Mouse (Mus musculus): ENCODE results near the gene Klhl35. TPM values are rescaled to one million over a fixed set of nuclear protein-coding genes. Genes with fewer than 3 reads are reported as not detected.

Gene Klhl35
- polyA plus RNA-seq (2014; fragmentation: Illumina TruSeq; extraction: RNeasy Lipid Tissue Mini Kit (QIAGEN cat#74804); ENCODE audit: low read depth, low replicate concordance) = not detected

DNA sequence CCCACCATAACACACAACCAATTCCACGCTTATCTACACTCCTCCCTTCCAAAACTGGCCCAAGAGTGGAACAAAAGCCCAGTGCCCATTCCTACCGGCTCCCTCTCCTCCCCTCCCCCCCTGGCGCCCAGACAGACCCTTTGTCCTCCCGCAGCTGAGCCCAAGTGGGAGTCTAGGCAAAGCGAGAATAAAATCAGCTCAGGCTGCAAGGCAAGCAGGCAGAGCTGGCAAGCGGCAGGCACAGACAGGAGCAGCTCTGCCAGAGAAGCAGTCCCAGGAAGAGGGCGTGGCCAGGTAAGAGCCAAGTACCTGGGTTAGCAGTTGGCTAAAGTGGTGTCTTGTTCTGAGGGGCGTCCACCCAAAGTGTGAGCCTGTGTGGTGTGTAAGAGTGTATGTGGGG is at the start of gene Klhl35:
TSS of gene Klhl35 (plus strand) at position 194 of the 400 bp plus-strand sequence.

DNA sequence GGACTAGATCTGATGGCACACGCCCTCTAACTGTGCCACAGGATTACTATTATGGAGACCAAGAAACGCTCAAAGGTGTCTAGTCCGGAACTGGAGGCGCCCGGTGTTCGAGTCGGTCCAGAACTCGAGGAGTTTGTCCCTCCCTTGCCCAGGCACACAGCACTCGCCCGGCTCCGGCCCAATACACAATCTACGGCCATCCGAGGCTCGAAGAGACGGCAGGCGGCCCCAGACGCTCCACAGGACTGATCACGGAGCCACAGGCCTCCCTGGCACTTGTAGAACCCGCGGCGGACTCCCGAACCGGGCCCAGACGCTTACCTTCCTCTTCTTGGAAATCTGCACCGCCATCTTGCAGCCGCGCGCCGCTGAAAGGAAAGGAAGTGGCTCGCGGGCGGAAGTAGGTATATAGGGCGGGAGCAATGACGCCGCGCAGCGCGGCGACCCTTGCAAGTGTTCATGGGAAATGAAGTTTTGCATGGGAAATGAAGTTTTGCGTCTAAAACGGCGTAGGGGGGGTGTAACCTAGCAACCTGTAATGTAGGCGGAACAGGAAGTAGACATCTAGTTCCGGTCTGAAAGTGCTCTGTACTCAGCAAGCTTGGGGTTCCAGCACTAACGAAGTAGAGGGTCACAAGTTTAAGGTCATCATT is 17.6 kb downstream of the Klhl35 start, which contains the start of gene Rps3:
TSS of gene Rps3 (minus strand) at position 468 of the 653 bp plus-strand sequence.

Other genes with a start within 250 kb of the Klhl35 start
- gene Mogat2, start 227.4 kb upstream of the Klhl35 start, polyA plus RNA-seq (2014; fragmentation: Illumina TruSeq; extraction: RNeasy Lipid Tissue Mini Kit (QIAGEN cat#74804); ENCODE audit: low read depth, low replicate concordance) = not detected
- 0.82 TPM for gene Map6, start 198.6 kb upstream of the Klhl35 start, polyA plus RNA-seq (2014; fragmentation: Illumina TruSeq; extraction: RNeasy Lipid Tissue Mini Kit (QIAGEN cat#74804); ENCODE audit: low read depth, low replicate concordance)
- 70.7 TPM for gene Serpinh1, start 112.8 kb upstream of the Klhl35 start, polyA plus RNA-seq (2014; fragmentation: Illumina TruSeq; extraction: RNeasy Lipid Tissue Mini Kit (QIAGEN cat#74804); ENCODE audit: low read depth, low replicate concordance)
- 0.17 TPM for gene Gdpd5, start 84.6 kb upstream of the Klhl35 start, polyA plus RNA-seq (2014; fragmentation: Illumina TruSeq; extraction: RNeasy Lipid Tissue Mini Kit (QIAGEN cat#74804); ENCODE audit: low read depth, low replicate concordance)
- 678 TPM for gene Rps3, start 17.7 kb downstream of the Klhl35 start, polyA plus RNA-seq (2014; fragmentation: Illumina TruSeq; extraction: RNeasy Lipid Tissue Mini Kit (QIAGEN cat#74804); ENCODE audit: low read depth, low replicate concordance)
- gene Arrb1, start 69.5 kb downstream of the Klhl35 start, polyA plus RNA-seq (2014; fragmentation: Illumina TruSeq; extraction: RNeasy Lipid Tissue Mini Kit (QIAGEN cat#74804); ENCODE audit: low read depth, low replicate concordance) = 14.8 TPM
- 11.3 TPM for gene Tpbgl, start 161.1 kb downstream of the Klhl35 start, polyA plus RNA-seq (2014; fragmentation: Illumina TruSeq; extraction: RNeasy Lipid Tissue Mini Kit (QIAGEN cat#74804); ENCODE audit: low read depth, low replicate concordance)
- gene Slco2b1, start 245.3 kb downstream of the Klhl35 start, polyA plus RNA-seq (2014; fragmentation: Illumina TruSeq; extraction: RNeasy Lipid Tissue Mini Kit (QIAGEN cat#74804); ENCODE audit: low read depth, low replicate concordance) = 14.8 TPM

All from adrenal gland, adult 10 weeks (tissue).